13 mouse cellular contexts compared by ENCODE assay signal in the genomic region with DNA sequence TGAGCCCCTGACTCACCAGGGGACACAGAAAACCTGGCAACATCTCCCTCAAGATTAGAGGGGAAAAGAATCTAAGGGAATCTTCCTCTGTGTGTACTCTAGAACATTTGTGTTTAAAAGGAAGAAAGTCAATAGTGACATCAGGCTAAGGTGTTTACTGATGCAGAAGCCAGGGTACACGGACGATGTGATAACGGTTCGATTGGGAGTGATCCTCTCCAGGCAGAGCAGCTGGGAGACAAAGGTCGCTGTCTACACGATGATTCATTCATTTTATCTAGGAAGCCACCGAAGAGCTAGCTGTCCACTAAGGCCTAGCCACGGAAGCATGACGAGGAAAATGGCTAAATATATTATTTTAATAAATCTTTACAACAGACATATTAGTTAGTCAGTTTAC.
"Had no signal": no experiment of that assay in that cellular context is flagged by ENCODE, and none has a peak within 500 bp of the region (broad histone marks: within the 10 kb centered on the region; RNA-seq: fewer than 3 reads in every experiment).

No protein-coding gene starts in this region.

- DNase-seq: kidney, adult 11 months; kidney, adult 9 months; kidney, postnatal 36 days; left cerebral cortex, postnatal 4 days; right cerebral cortex, postnatal 25 days; thymus, postnatal 4 days had no signal

- H3K27ac ChIP-seq: kidney, postnatal 0 days; limb, embryonic 13.5 days; liver, embryonic 14.5 days; midbrain, embryonic 12.5 days; stomach, postnatal 0 days had no signal

- ATAC-seq: midbrain, embryonic 16.5 days had no signal

- H3K4me2 ChIP-seq: limb, embryonic 13.5 days; lung, embryonic 15.5 days; midbrain, embryonic 12.5 days had no signal

- H3K27me3 ChIP-seq: limb, embryonic 13.5 days; lung, embryonic 15.5 days; midbrain, embryonic 12.5 days had no signal

- H3K9me3 ChIP-seq: limb, embryonic 13.5 days; lung, embryonic 15.5 days; midbrain, embryonic 12.5 days had no signal

- H3K36me3 ChIP-seq: lung, embryonic 15.5 days; midbrain, embryonic 12.5 days had no signal

- H3K4me3 ChIP-seq: limb, embryonic 13.5 days; lung, embryonic 15.5 days; midbrain, embryonic 12.5 days had no signal

- H3K9ac ChIP-seq: limb, embryonic 13.5 days; liver, embryonic 14.5 days; lung, embryonic 15.5 days; midbrain, embryonic 12.5 days had no signal
